Mouse (Mus musculus) C2C12 (cell line): Measurements from ENCODE around the gene Sh2d3c.

ENCODE experiments used
- CEBPB ChIP-seq: IDR thresholded peaks from one replicate; pipeline ENCODE4 v1.6.1; 2011; ENCODE audit warnings: low read depth, mild to moderate bottlenecking, control low read depth, moderate library complexity
- CTCF ChIP-seq: IDR thresholded peaks from one replicate; pipeline ENCODE4 v1.5.1; 2011; ENCODE audit not compliant: control insufficient read depth, insufficient read depth, insufficient read length
- FOSL1 ChIP-seq: IDR thresholded peaks from one replicate; pipeline ENCODE4 v1.8.0; 2011; ENCODE audit warnings: mild to moderate bottlenecking, low read length; ENCODE audit not compliant: poor library complexity, insufficient read depth, severe bottlenecking
- MAX ChIP-seq: IDR thresholded peaks from one replicate; pipeline ENCODE4 v1.6.1; 2011; ENCODE audit warnings: mild to moderate bottlenecking, control low read depth
- MYOD1 ChIP-seq: IDR thresholded peaks from one replicate; pipeline ENCODE4 v1.6.1; 2011; ENCODE audit warnings: low read depth; ENCODE audit not compliant: control insufficient read depth, insufficient read length
- MYOG ChIP-seq: IDR thresholded peaks from one replicate; pipeline ENCODE4 v1.6.1; 2011; ENCODE audit not compliant: control insufficient read depth, insufficient read length; ENCODE audit errors: extremely low read depth
- USF1 ChIP-seq: IDR thresholded peaks from one replicate; pipeline ENCODE4 v1.6.1; 2011; ENCODE audit warnings: low read depth, mild to moderate bottlenecking, control low read depth, moderate library complexity

DNA sequence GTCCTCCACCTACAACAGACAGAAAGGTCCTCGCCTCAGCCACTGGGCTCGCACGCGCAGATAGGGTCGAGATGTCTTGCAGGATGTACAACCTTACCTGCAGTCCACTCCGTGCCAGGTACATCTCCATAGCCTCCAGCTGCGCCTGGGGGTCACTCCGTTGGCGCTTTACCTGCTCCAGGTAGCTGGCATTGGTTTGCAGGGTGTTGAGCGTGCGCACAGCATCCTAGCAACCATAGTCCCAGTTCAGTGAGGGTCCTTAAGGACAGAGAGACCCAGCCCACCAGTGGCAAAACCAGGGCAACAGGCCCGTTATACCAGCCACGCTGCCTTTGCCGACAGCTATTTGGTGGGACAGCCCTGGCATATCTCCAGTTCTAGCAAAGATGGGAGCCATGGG is 28.4 kb upstream of the Sh2d3c start:
- TF ChIP-seq MYOG (no peak), CTCF (no peak), CEBPB (no peak), USF1 (no peak), MYOD1 (no peak), FOSL1 (no peak), MAX (no peak)
